Mouse (Mus musculus): ENCODE measurements around the gene Bmp2.

DNA sequence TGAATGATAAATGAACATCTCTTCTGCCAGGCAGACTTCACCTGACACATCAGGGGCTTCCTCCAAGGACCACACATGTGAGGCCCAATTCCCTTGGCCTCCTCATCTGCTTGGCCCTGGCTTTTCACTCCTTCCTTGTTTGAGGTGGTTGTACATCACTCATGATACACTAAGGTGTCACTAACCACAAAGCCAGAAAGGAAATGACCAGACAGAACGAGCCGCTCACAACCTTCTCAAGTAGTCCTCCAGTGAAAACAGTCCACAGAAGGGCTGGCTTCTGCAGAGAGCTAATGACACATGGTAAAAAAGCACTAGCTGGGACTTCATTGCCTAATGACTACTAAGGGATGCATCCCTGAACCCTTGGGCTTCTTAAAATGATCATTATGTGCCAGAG lies 46.3 kb upstream of the Bmp2 start:
- no peak for TF ChIP-seq TAL1 (conservative IDR thresholded peaks at IDR 0.05; ENCODE audit: low read depth, low read length)
- no peak for TF ChIP-seq POLR2AphosphoS5 (IDR thresholded peaks at IDR 0.05; ENCODE audit: insufficient replicate concordance, low read depth, low read length)
- no peak for TF ChIP-seq GATA1 (IDR thresholded peaks at IDR 0.05; ENCODE audit: borderline replicate concordance, low read length)

All from G1E (cell line).